Mouse (Mus musculus) ES-E14 (cell line): ENCODE results near the gene Flt3. TPM values are rescaled to one million over a fixed set of nuclear protein-coding genes. Genes with fewer than 3 reads are reported as not detected.

Experiments used
- DNase-seq: peaks from one replicate; pipeline ENCODE4 v3.0.0-alpha.2; 2013; ENCODE audit warnings: low read depth, low spot score
- H3K27ac ChIP-seq: 2 replicates; pipeline ENCODE4 v1.5.1; 2012; ENCODE audit warnings: low read depth, mild to moderate bottlenecking, low read length, moderate library complexity, mixed read lengths; ENCODE audit not compliant: poor library complexity, insufficient read depth, severe bottlenecking
- H3K36me3 ChIP-seq: 2 replicates; pipeline ENCODE4 v1.6.1; 2012; ENCODE audit warnings: mild to moderate bottlenecking, low read length, moderate library complexity, mixed read lengths; ENCODE audit not compliant: control insufficient read depth, poor library complexity, insufficient read depth, severe bottlenecking
- H3K4me1 ChIP-seq, 2 experiments: fragments of 150-350 bp in 1 of 2; sonication (generic) in 1 of 2; 2 replicates each; pipeline ENCODE4 v1.6.1; 2012; ENCODE audit warnings: low read length in 2 of 2, mild to moderate bottlenecking in 1 of 2, mixed read lengths in 1 of 2; ENCODE audit not compliant: control insufficient read depth in 2 of 2, insufficient read depth in 2 of 2, poor library complexity in 1 of 2
- H3K4me3 ChIP-seq, 2 experiments: fragments of 150-350 bp in 1 of 2; sonication (generic) in 1 of 2; 2 replicates each; pipeline ENCODE4 v1.5.1; 2012; ENCODE audit warnings: low read length in 2 of 2, low read depth in 1 of 2, mild to moderate bottlenecking in 1 of 2, mixed read lengths in 1 of 2; ENCODE audit not compliant: insufficient read depth in 1 of 2, poor library complexity in 1 of 2, severe bottlenecking in 1 of 2
- H3K9ac ChIP-seq: 2 replicates; pipeline ENCODE4 v1.6.1; 2012; ENCODE audit warnings: low read depth, mild to moderate bottlenecking, low read length, mixed read lengths; ENCODE audit not compliant: poor library complexity, insufficient read depth, severe bottlenecking
- H3K9me3 ChIP-seq: fragments of 150-350 bp; sonication (generic); 2 replicates; pipeline ENCODE4 v1.6.1; 2012; ENCODE audit warnings: low read depth, mild to moderate bottlenecking, low read length; ENCODE audit not compliant: control insufficient read depth, insufficient read depth
- CHD2 ChIP-seq: IDR thresholded peaks from 2 replicates; pipeline ENCODE4 v1.6.1; 2014; ENCODE audit warnings: mild to moderate bottlenecking, low read depth, low read length, inconsistent platforms
- HCFC1 ChIP-seq: IDR thresholded peaks from 2 replicates; pipeline ENCODE4 v1.6.1; 2012; ENCODE audit warnings: low read length, inconsistent platforms, borderline replicate concordance; ENCODE audit not compliant: insufficient read depth
- MAFK ChIP-seq: IDR thresholded peaks from 2 replicates; pipeline ENCODE4 v1.6.1; 2014; ENCODE audit warnings: mild to moderate bottlenecking, low read depth, low read length, inconsistent platforms; ENCODE audit not compliant: insufficient read depth
- ZC3H11A ChIP-seq: IDR thresholded peaks from 2 replicates; pipeline ENCODE4 v1.6.1; 2012; ENCODE audit warnings: low read depth, mild to moderate bottlenecking, inconsistent platforms, low read length, borderline replicate concordance
- ZNF384 ChIP-seq: IDR thresholded peaks from 2 replicates; pipeline ENCODE4 v1.6.1; 2012; ENCODE audit warnings: low read depth, low read length, inconsistent platforms
- in situ Hi-C, 2 experiments: fragments of 600-800 bp; cut with MboI; formaldehyde crosslinking; loops; one replicate each; pipeline ENCODE4 v1.15.1; 2025; ENCODE audit warnings: low sequenced_read_pairs in 2 of 2, inconsistent platforms in 1 of 2; ENCODE audit not compliant: unreplicated experiment in 2 of 2
- total RNA-seq: library from RNA; depleted of rRNA; stranded (reverse); fragments of 300-350 nt; gene quantifications from 2 replicates; pipeline ENCODE4 v1.2.3, GENCODE M21; 2012

Flt3 gene
- total RNA-seq, 1 experiment, result 0.27 TPM

- Histone ChIP-seq H3K4me3 (peak overlapping the region; percentile 50 to 54; a peak in 3 of 4 replicates), H3K36me3 (no peaks in the 10 kb centered on the region), H3K9me3 (no peaks in the 10 kb centered on the region), H3K9ac (0 out of 2 replicates have a peak overlapping the region, but pooled peaks have one; percentile 2), H3K4me1 (peaks cover 0 to 11% of the 10 kb centered on the region in 2 experiments; a peak in 2 of 4 replicates), H3K27ac (no peak overlapping the region)
- no peak for TF ChIP-seq ZC3H11A
- in situ Hi-C loops, result loop anchor here in 1 of 2 experiments (10.0 kb wide), 1 partner anchor 105 kb away; no protein-coding TSS in a partner anchor
- no peak for DNase-seq
These were observed 100.3 kb downstream of the Flt3 start for GRCm38 (mm10) chr5:147300001-147300363.

- peak overlapping the region; percentile 58; the same call in 1 of the 2 replicates for H3K9ac ChIP-seq
- H3K27ac ChIP-seq, result no peak overlapping the region
- DNase-seq, result peak; percentile 89
- TF ChIP-seq ZC3H11A, result peak; percentile 16; the same call in 1 of the 2 replicates
- no peak for TF ChIP-seq CHD2
- H3K9me3 ChIP-seq, result no peaks in the 10 kb centered on the region
- no peaks in the 10 kb centered on the region for H3K36me3 ChIP-seq
- H3K4me3 ChIP-seq, result peak overlapping the region; percentile 50 to 54
- H3K4me1 ChIP-seq, result peaks cover 0 to 8% of the 10 kb centered on the region in 2 experiments; a peak in 2 of 4 replicates
- in situ Hi-C loops, result no loop called here
These were observed 100.9 kb downstream of the Flt3 start for GRCm38 (mm10) chr5:147299255-147300000.

GRCm38 (mm10) chr5:147297249-147297648 lies 103.0 kb downstream of the Flt3 start:
- in situ Hi-C loops, result no loop called here

GRCm38 (mm10) chr5:147294121-147294520 lies 106.2 kb downstream of the Flt3 start:
- no peaks in the 10 kb centered on the region for H3K36me3 ChIP-seq

More at GRCm38 (mm10) chr5:147297249-147297648, 103.0 kb downstream of the Flt3 start:
- Histone ChIP-seq H3K9me3 (no peaks in the 10 kb centered on the region), H3K27ac (no peak overlapping the region), H3K36me3 (no peaks in the 10 kb centered on the region), H3K4me1 (peaks cover 0 to 14% of the 10 kb centered on the region in 2 experiments; a peak in 1 of 4 replicates), H3K9ac (no peak overlapping the region), H3K4me3 (no peak overlapping the region)
- DNase-seq, result no peak
- TF ChIP-seq MAFK (no peak), CHD2 (no peak), ZNF384 (no peak), ZC3H11A (no peak), HCFC1 (no peak)

More at GRCm38 (mm10) chr5:147294121-147294520, 106.2 kb downstream of the Flt3 start:
- Histone ChIP-seq H3K4me1 (peaks cover 0 to 9% of the 10 kb centered on the region in 2 experiments; a peak in 1 of 4 replicates), H3K9me3 (no peaks in the 10 kb centered on the region), H3K4me3 (peak overlapping the region in 1 of 2 experiments; percentile 18; a peak in 1 of 4 replicates), H3K27ac (no peak overlapping the region), H3K9ac (no peak overlapping the region)
- no peak for TF ChIP-seq ZNF384
- TF ChIP-seq ZC3H11A, result peak; percentile 23; the same call in 1 of the 2 replicates
- in situ Hi-C loops, result no loop called here
- no peak for DNase-seq
